Mouse (Mus musculus) liver, embryonic 14.5 days (tissue): ENCODE measurements at regions not wholly inside any gene's neighbourhood (a gene's known extent, or its start where the extent isn't known, plus 50 kb on each side); places are given as distances from the start of the nearest gene placed in this dataset.

Experiments
- CTCF ChIP-seq: IDR thresholded peaks from 2 replicates; pipeline ENCODE4 v1.5.1; 2016; ENCODE audit warnings: antibody characterized with exemption, low read depth, control low read depth
- EP300 ChIP-seq: IDR thresholded peaks from 2 replicates; pipeline ENCODE4 v1.6.1; 2016; ENCODE audit warnings: antibody characterized with exemption, low read depth

DNA sequence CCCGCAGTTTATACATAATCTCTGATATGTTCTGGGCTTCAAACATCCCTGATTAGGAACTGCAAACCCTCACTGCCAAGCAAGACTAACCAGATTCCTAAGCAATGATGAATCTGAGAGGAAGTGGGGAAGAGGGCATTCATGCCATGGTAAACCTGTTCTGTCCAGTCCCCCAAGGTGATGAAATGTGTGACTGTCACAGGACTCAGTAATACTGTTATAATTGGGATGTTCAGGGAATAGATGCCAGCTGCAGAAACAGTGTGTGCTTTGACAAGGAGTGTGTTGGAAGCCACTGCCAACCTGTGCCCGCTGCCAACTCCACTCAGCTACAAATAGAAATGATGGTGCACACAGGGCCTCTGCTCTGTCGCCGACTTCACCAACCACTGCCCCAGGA is 466.0 kb downstream of the Efna5 start:
- TF ChIP-seq EP300 (no peak), CTCF (no peak)
